Mouse (Mus musculus) heart, adult 8-10 months (tissue): ENCODE measurements around the gene Il4. TPM values are rescaled to one million over a fixed set of nuclear protein-coding genes. Genes with fewer than 3 reads are reported as not detected.
"Not testable (repeated sequence)": the region's sequence is repeated elsewhere in the genome, so short reads cannot be mapped to it uniquely, and the experiment has no call there.

ENCODE experiments used
- DNase-seq: peaks from one replicate; pipeline ENCODE4 v3.0.0; 2022; ENCODE audit warnings: low spot score
- total RNA-seq, 4 experiments: library from RNA; stranded (reverse); gene quantifications; 2 replicates each; pipeline ENCODE4 v1.2.4; 2022

Il4 gene
- total RNA-seq, 4 experiments from 2014 or later: not detected

DNA sequence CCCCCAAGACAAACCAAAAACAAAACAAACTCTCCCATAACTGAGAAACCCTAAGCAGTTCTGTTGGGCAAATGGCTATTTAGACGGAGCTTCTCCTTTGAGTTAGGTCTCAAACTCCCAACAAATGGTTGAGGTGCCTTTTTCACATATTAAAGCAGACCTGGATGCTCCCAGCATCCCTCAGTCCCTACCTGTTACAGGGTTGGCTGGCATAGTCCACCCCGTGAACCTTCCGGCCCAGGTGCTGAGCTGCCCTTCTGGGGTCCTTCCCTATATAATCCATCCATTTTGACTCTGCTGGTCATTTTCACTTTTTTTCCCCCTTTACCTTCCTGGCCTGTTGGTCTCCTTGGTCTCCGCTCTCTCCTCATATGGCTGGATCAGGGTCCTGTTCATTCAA lies 51.8 kb downstream of the Il4 start:
- DNase-seq: no peak

DNA sequence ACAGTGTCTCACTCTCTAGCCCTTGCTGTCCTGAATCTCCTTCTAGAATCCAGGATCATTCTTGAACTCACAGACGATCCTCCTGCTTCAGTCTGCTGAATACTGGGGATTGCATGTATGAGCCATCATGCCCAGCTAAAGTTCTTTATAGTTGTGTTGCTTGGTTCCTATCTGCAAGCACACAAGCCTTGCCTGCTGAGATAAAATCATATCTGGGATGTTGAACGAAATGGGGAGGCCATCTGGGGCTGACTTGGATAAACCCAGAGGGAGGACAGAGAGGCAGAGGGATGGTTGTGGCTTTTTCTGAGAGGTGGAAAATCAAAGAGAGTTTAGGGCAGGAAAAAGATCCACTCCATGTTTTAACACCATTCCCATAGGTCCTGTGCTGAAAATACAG lies 56.5 kb downstream of the Il4 start:
- DNase-seq: no peak

DNA sequence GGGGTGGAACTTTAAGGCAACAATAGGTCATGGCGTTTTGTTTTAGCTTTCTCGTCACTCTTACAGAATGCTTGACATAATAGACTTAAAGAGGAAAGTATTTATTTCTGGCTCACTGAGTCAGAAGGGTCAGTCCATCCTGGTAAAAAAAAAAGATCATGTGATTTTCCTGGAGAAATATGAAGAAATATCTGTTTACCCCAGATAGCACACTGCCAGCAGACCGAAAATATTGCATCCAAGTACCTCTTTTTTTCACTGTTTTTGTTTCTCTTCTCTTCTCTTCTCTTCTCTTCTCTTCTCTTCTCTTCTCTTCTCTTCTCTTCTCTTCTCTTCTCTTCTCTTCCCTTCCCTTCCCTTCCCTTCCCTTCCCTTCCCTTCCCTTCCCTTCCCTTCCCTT lies 58.5 kb downstream of the Il4 start:
- DNase-seq: not testable (repeated sequence)

DNA sequence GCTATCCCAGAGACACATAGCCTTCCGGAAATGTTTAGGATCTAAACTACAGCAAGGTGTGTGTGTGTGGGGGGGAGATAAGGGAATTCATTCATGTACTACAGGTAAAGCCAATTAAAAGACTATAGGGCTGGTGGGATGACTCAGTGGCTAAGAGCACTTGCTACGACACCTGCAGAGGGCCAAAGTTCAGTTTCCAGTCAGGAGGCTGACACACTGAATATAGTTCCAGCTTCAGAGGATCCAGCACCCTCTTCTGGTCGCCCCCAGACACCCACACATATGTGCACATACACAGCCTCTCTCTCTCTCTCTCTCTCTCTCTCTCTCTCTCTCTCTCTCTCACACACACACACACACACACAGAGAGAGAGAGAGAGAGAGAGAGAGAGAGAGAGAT lies 60.5 kb downstream of the Il4 start:
- DNase-seq: not testable (repeated sequence)

DNA sequence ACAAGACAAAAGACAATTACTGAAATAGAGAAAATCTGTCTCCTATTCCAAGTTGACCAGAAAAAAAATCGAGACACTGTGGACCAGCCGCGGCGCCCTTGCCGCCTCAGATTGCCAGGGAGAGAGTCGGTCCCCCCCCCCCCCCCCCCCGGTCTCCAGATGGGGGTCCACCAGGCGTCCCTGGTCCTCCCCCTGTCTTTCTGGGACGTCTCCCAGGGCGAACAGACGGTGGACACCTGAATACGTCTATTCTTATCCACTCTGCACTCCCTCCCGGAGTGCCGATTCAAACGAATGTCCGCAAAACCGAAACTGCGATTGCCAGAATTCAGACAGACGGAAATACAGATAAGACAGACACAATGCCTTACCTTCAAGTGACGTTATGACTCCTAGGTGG lies 61.9 kb downstream of the Il4 start:
- DNase-seq: not testable (repeated sequence)

Other genes starting within 250 kb of the Il4 start
- not detected for gene Leap2, start 195.5 kb downstream of the Il4 start, total RNA-seq
- 1,000 to 10,000 TPM; 2,591 to 2,839 (median 2,740) TPM for gene Uqcrq, start 187.8 kb downstream of the Il4 start, total RNA-seq
- gene Gdf9, start 187.6 kb downstream of the Il4 start, total RNA-seq: under 1 TPM; 0.14 to 0.44 (median 0.29) TPM
- gene Gm10447, start 161.6 kb downstream of the Il4 start, total RNA-seq: not detected
- under 1 TPM; 0.57 to 0.82 (median 0.73) TPM for gene Shroom1, start 161.5 kb downstream of the Il4 start, total RNA-seq
- gene Gm9837, start 148.2 kb downstream of the Il4 start, total RNA-seq: not detected
- gene Gm9945, start 138.5 kb downstream of the Il4 start, total RNA-seq: not detected
- gene Sowaha, start 138.4 kb downstream of the Il4 start, total RNA-seq: under 1 TPM; 0.22 to 0.44 (median 0.34) TPM
- 10 to 100 TPM; 22.3 to 27.2 (median 25.6) TPM for gene Sept8, start 99.4 kb downstream of the Il4 start, total RNA-seq
- gene Kif3a, start 51.3 kb downstream of the Il4 start, total RNA-seq: 10 to 100 TPM in 1 of 4 experiments, 1 to 10 TPM in 3; 8.2 to 10.3 (median 8.8) TPM
- not detected for gene Il13, start 16.0 kb upstream of the Il4 start, total RNA-seq
- 1 to 10 TPM; 6.4 to 9.5 (median 7.3) TPM for gene Rad50, start 88.7 kb upstream of the Il4 start, total RNA-seq
- gene Il5, start 102.1 kb upstream of the Il4 start, total RNA-seq: under 1 TPM in 1 of 4 experiments, not detected in 3; 0.16 TPM
- gene Irf1, start 151.3 kb upstream of the Il4 start, total RNA-seq: 10 to 100 TPM; 15.7 to 20.1 (median 17.2) TPM
- under 1 TPM; 0.40 to 0.60 (median 0.45) TPM for gene Gm17334, start 154.5 kb upstream of the Il4 start, total RNA-seq
- 1 to 10 TPM; 1.2 to 3.0 (median 2.1) TPM for gene Gm12216, start 240.6 kb upstream of the Il4 start, total RNA-seq